Mouse (Mus musculus) CD4-positive helper T cell, adult 2 months (primary cell): ENCODE data around the gene Mill2.

Source experiments
- DNase-seq: peaks from one replicate; pipeline ENCODE4 v3.0.0-alpha.2; 2012; ENCODE audit warnings: low read depth, missing footprints, low spot score

Gene Mill2

GRCm38 (mm10) chr7:18875372-18875771 lies 35.6 kb downstream of the Mill2 start:
- no peak for DNase-seq

- DNase-seq = no peak
Measured at GRCm38 (mm10) chr7:18878691-18879090, 38.9 kb downstream of the Mill2 start.

GRCm38 (mm10) chr7:18883991-18884744 lies 44.4 kb downstream of the Mill2 start:
- peak; percentile 65 for DNase-seq

GRCm38 (mm10) chr7:18884745-18885422 lies 45.1 kb downstream of the Mill2 start:
- no peak for DNase-seq

- DNase-seq = no peak
Measured at GRCm38 (mm10) chr7:18886963-18887362, 47.2 kb downstream of the Mill2 start.

- DNase-seq = no peak
Measured at GRCm38 (mm10) chr7:18890848-18891247, 51.1 kb downstream of the Mill2 start.

- DNase-seq = peak; percentile 85
Measured at GRCm38 (mm10) chr7:18891872-18892599, 52.3 kb downstream of the Mill2 start.

- no peak for DNase-seq
Measured at GRCm38 (mm10) chr7:18893009-18893408, 53.2 kb downstream of the Mill2 start.

- peak; percentile 50 for DNase-seq
Measured at GRCm38 (mm10) chr7:18893651-18894430, 54.1 kb downstream of the Mill2 start.

GRCm38 (mm10) chr7:18896536-18896935 lies 56.8 kb downstream of the Mill2 start:
- DNase-seq = no peak

- DNase-seq = no peak
Measured at GRCm38 (mm10) chr7:18900513-18900912, 60.7 kb downstream of the Mill2 start.

GRCm38 (mm10) chr7:18902486-18902885 lies 62.7 kb downstream of the Mill2 start:
- no peak for DNase-seq

- DNase-seq = no peak
Measured at GRCm38 (mm10) chr7:18904971-18905370, 65.2 kb downstream of the Mill2 start.

GRCm38 (mm10) chr7:18909797-18910196 lies 70.0 kb downstream of the Mill2 start:
- no peak for DNase-seq

GRCm38 (mm10) chr7:18910241-18910831 lies 70.6 kb downstream of the Mill2 start, which contains the start of gene Ccdc61:
TSS of gene Ccdc61 (minus strand) at chr7:18910415.
- peak; percentile 99 for DNase-seq
